Mouse (Mus musculus): Measurements from ENCODE around the gene Acsl1.

GRCm38 (mm10) chr8:46468400-46468799, 2.4 kb upstream of the Acsl1 start:
- TF ChIP-seq CTCF (IDR thresholded peaks at IDR 0.05; ENCODE audit: insufficient read depth, low read length): no peak
- TF ChIP-seq POLR2A (IDR thresholded peaks at IDR 0.05; ENCODE audit: borderline replicate concordance, extremely low read depth, low read depth, low read length): no peak

All from lung, adult 2 months (tissue).